Mouse (Mus musculus) midbrain, embryonic 10.5 days (tissue): ENCODE measurements at regions not wholly inside any gene's neighbourhood (a gene's known extent, or its start where the extent isn't known, plus 50 kb on each side); places are given as distances from the start of the nearest gene placed in this dataset.

ENCODE experiments used
- DNase-seq: peaks from one replicate; pipeline ENCODE4 v3.0.0-alpha.2; 2017; ENCODE audit warnings: low spot score
- H3K27ac ChIP-seq: fragments of 300-500 bp; sonication (generic); replicated peaks from 2 replicates; pipeline ENCODE4 v1.5.1; 2016; ENCODE audit warnings: mild to moderate bottlenecking
- H3K27me3 ChIP-seq: fragments of 300-500 bp; sonication (generic); 2 replicates; pipeline ENCODE4 v1.6.1; 2016; ENCODE audit warnings: low read depth, mild to moderate bottlenecking; ENCODE audit not compliant: poor library complexity, severe bottlenecking
- H3K36me3 ChIP-seq: fragments of 300-500 bp; sonication (generic); 2 replicates; pipeline ENCODE4 v1.6.1; 2016; ENCODE audit warnings: mild to moderate bottlenecking, moderate library complexity
- H3K4me1 ChIP-seq: fragments of 300-500 bp; sonication (generic); 2 replicates; pipeline ENCODE4 v1.6.1; 2016
- H3K4me3 ChIP-seq: fragments of 300-500 bp; sonication (generic); 2 replicates; pipeline ENCODE4 v1.5.1; 2016; ENCODE audit warnings: mild to moderate bottlenecking, moderate library complexity
- H3K9me3 ChIP-seq: fragments of 300-500 bp; sonication (generic); replicated peaks from 2 replicates; pipeline ENCODE4 v1.6.1; 2016; ENCODE audit warnings: mild to moderate bottlenecking
- WGBS: fragments of 180-500 bp; shearing (Covaris S2); methylation state at CpG from one replicate; pipeline ENCODE4 v1.1.7; 2016; 5-methylcytosine and 5-hydroxymethylcytosine counted together

- Histone ChIP-seq H3K27me3 (no peaks in the 10 kb centered on the region), H3K4me1 (peaks cover 6% of the 10 kb centered on the region), H3K27ac (no peak overlapping the region), H3K9me3 (no peaks in the 10 kb centered on the region), H3K36me3 (no peaks in the 10 kb centered on the region), H3K4me3 (no peak overlapping the region)
- DNase-seq: no peak
Observed at GRCm38 (mm10) chr3:143156733-143157524, 275.1 kb upstream of the Pkn2 start.

- Histone ChIP-seq H3K27me3 (no peaks in the 10 kb centered on the region), H3K9me3 (no peaks in the 10 kb centered on the region), H3K4me1 (peaks cover 6% of the 10 kb centered on the region), H3K4me3 (no peak overlapping the region), H3K27ac (no peak overlapping the region), H3K36me3 (no peaks in the 10 kb centered on the region)
- WGBS: 42% methylated on average over 1 of the region's 1 CpGs
- DNase-seq: no peak
Observed at GRCm38 (mm10) chr3:143156174-143156573, 274.4 kb upstream of the Pkn2 start.

- no peak overlapping the region for H3K4me3 ChIP-seq
- H3K27ac ChIP-seq: no peak overlapping the region
- H3K4me1 ChIP-seq: peaks cover 6% of the 10 kb centered on the region
- H3K27me3 ChIP-seq: no peaks in the 10 kb centered on the region
- 94% methylated on average over 1 of the region's 1 CpGs for WGBS
- H3K9me3 ChIP-seq: no peaks in the 10 kb centered on the region
- no peaks in the 10 kb centered on the region for H3K36me3 ChIP-seq
- no peak for DNase-seq
Observed at GRCm38 (mm10) chr3:143155556-143155955, 273.8 kb upstream of the Pkn2 start.

GRCm38 (mm10) chr3:143147471-143147870, 265.7 kb upstream of the Pkn2 start:
- no peak overlapping the region for H3K4me3 ChIP-seq
- DNase-seq: peak; percentile 15
- no peaks in the 10 kb centered on the region for H3K36me3 ChIP-seq
- no peaks in the 10 kb centered on the region for H3K4me1 ChIP-seq
- no peaks in the 10 kb centered on the region for H3K27me3 ChIP-seq
- no peak overlapping the region for H3K27ac ChIP-seq
- no peaks in the 10 kb centered on the region for H3K9me3 ChIP-seq
- 72% methylated on average over 8 of the region's 8 CpGs for WGBS

- DNase-seq: no peak
- Histone ChIP-seq H3K4me3 (no peak overlapping the region), H3K27me3 (no peaks in the 10 kb centered on the region), H3K27ac (no peak overlapping the region), H3K9me3 (no peaks in the 10 kb centered on the region), H3K36me3 (no peaks in the 10 kb centered on the region), H3K4me1 (no peaks in the 10 kb centered on the region)
- 94% methylated on average over 3 of the region's 3 CpGs for WGBS
Observed at GRCm38 (mm10) chr3:143138952-143139351, 257.1 kb upstream of the Pkn2 start.

- Histone ChIP-seq H3K4me3 (no peak overlapping the region), H3K4me1 (no peaks in the 10 kb centered on the region), H3K9me3 (no peaks in the 10 kb centered on the region), H3K27me3 (no peaks in the 10 kb centered on the region), H3K27ac (no peak overlapping the region), H3K36me3 (no peaks in the 10 kb centered on the region)
- DNase-seq: no peak
- WGBS: 91% methylated on average over 2 of the region's 2 CpGs
Observed at GRCm38 (mm10) chr3:143134528-143134927, 252.7 kb upstream of the Pkn2 start.

- Histone ChIP-seq H3K27ac (no peak overlapping the region), H3K4me3 (no peak overlapping the region), H3K4me1 (0 out of 2 replicates have a peak, but pooled peaks cover 4% of the 10 kb centered on the region), H3K9me3 (no peaks in the 10 kb centered on the region), H3K36me3 (no peaks in the 10 kb centered on the region), H3K27me3 (peaks cover 7% of the 10 kb centered on the region; the same call in 1 of the 2 replicates)
- DNase-seq: no peak
- WGBS: 85% methylated on average over 13 of the region's 13 CpGs
Observed at GRCm38 (mm10) chr3:143107733-143108291, 226.0 kb upstream of the Pkn2 start.

- no peak overlapping the region for H3K4me3 ChIP-seq
- WGBS: 47% methylated on average over 2 of the region's 2 CpGs
- no peak overlapping the region for H3K27ac ChIP-seq
- H3K36me3 ChIP-seq: no peaks in the 10 kb centered on the region
- peaks cover 7% of the 10 kb centered on the region for H3K4me1 ChIP-seq
- no peak for DNase-seq
- H3K9me3 ChIP-seq: no peaks in the 10 kb centered on the region
- peaks cover 29% of the 10 kb centered on the region; the same call in 1 of the 2 replicates for H3K27me3 ChIP-seq
Observed at GRCm38 (mm10) chr3:143104734-143105133, 222.9 kb upstream of the Pkn2 start.

GRCm38 (mm10) chr3:143103333-143103732, 221.5 kb upstream of the Pkn2 start:
- peaks cover 35% of the 10 kb centered on the region for H3K27me3 ChIP-seq
- H3K4me1 ChIP-seq: peaks cover 7% of the 10 kb centered on the region
- H3K4me3 ChIP-seq: no peak overlapping the region
- H3K9me3 ChIP-seq: no peaks in the 10 kb centered on the region
- DNase-seq: no peak
- H3K27ac ChIP-seq: no peak overlapping the region
- no peaks in the 10 kb centered on the region for H3K36me3 ChIP-seq
- WGBS: 79% methylated on average over 3 of the region's 3 CpGs

GRCm38 (mm10) chr3:143100810-143101645, 219.2 kb upstream of the Pkn2 start:
- H3K4me1 ChIP-seq: peaks cover 4% of the 10 kb centered on the region
- DNase-seq: peak; percentile 57
- no peaks in the 10 kb centered on the region for H3K9me3 ChIP-seq
- H3K36me3 ChIP-seq: no peaks in the 10 kb centered on the region
- 4% methylated on average over 51 of the region's 59 CpGs for WGBS
- peak overlapping the region; percentile 85 for H3K27ac ChIP-seq
- peak overlapping the region; percentile 62 for H3K4me3 ChIP-seq
- H3K27me3 ChIP-seq: peaks cover 35% of the 10 kb centered on the region

- WGBS: 77% methylated on average over 7 of the region's 7 CpGs
- Histone ChIP-seq H3K36me3 (no peaks in the 10 kb centered on the region), H3K9me3 (no peaks in the 10 kb centered on the region), H3K27ac (peak overlapping the region; percentile 85), H3K27me3 (peaks cover 35% of the 10 kb centered on the region), H3K4me1 (peaks cover 4% of the 10 kb centered on the region), H3K4me3 (peak overlapping the region; percentile 62)
- no peak for DNase-seq
Observed at GRCm38 (mm10) chr3:143100203-143100602, 218.4 kb upstream of the Pkn2 start.

- no peak overlapping the region for H3K4me3 ChIP-seq
- no peaks in the 10 kb centered on the region for H3K36me3 ChIP-seq
- 65% methylated on average over 4 of the region's 4 CpGs for WGBS
- no peak for DNase-seq
- H3K9me3 ChIP-seq: no peaks in the 10 kb centered on the region
- peaks cover 5% of the 10 kb centered on the region for H3K4me1 ChIP-seq
- H3K27me3 ChIP-seq: no peaks in the 10 kb centered on the region
- H3K27ac ChIP-seq: no peak overlapping the region
Observed at GRCm38 (mm10) chr3:143092206-143092605, 210.4 kb upstream of the Pkn2 start.

- H3K4me1 ChIP-seq: peaks cover 5% of the 10 kb centered on the region
- H3K36me3 ChIP-seq: no peaks in the 10 kb centered on the region
- DNase-seq: no peak
- no peaks in the 10 kb centered on the region for H3K27me3 ChIP-seq
- no peak overlapping the region for H3K27ac ChIP-seq
- 74% methylated on average over 9 of the region's 9 CpGs for WGBS
- H3K9me3 ChIP-seq: no peaks in the 10 kb centered on the region
- no peak overlapping the region for H3K4me3 ChIP-seq
Observed at GRCm38 (mm10) chr3:143090886-143091285, 209.1 kb upstream of the Pkn2 start.
